Mouse (Mus musculus): ENCODE measurements around the gene Rpusd3. TPM values are rescaled to one million over a fixed set of nuclear protein-coding genes. Genes with fewer than 3 reads are reported as not detected.

The Rpusd3 gene
- total and polyA plus RNA-seq, 2 experiments = 17.2 to 118 TPM

- TF ChIP-seq CTCF (IDR thresholded peaks at IDR 0.05; ENCODE audit: low read depth, low read length) (no peak), POLR2A (IDR thresholded peaks at IDR 0.05; ENCODE audit: extremely low read depth, insufficient read depth, low read length) (no peak)
- peaks cover 9% of the 10 kb centered on the region for H3K4me1 ChIP-seq (ENCODE audit: control insufficient read depth, insufficient read depth, low read length)
- H3K36me3 ChIP-seq (ENCODE audit: control insufficient read depth, insufficient read depth, low read length) = no peaks in the 10 kb centered on the region
- H3K9ac ChIP-seq (ENCODE audit: low read depth, low read length) = no peak overlapping the region
- H3K79me2 ChIP-seq (ENCODE audit: control insufficient read depth, insufficient read depth, low read length) = no peaks in the 10 kb centered on the region
- no peak overlapping the region for H3K4me3 ChIP-seq (ENCODE audit: insufficient read depth, low read depth, low read length)
- H3K27me3 ChIP-seq (ENCODE audit: control insufficient read depth, insufficient read depth, low read length) = no peaks in the 10 kb centered on the region
- no peak for DNase-seq (ENCODE audit: extremely low read depth, low read depth, low spot score)
- H3K27ac ChIP-seq (replicated peaks; ENCODE audit: insufficient read depth, low read depth, low read length) = no peak overlapping the region
- WGBS = 72% methylated on average over 4 of the region's 4 CpGs
Observed at GRCm38 (mm10) chr6:113423000-113423399, 3.9 kb upstream of the Rpusd3 start.

GRCm38 (mm10) chr6:113418441-113419198 lies 520 bp downstream of the Rpusd3 start:
- Histone ChIP-seq H3K4me1 (ENCODE audit: control insufficient read depth, insufficient read depth, low read length) (peaks cover 9% of the 10 kb centered on the region), H3K4me3 (ENCODE audit: insufficient read depth, low read depth, low read length) (peak overlapping the region; percentile 76), H3K27ac (replicated peaks; ENCODE audit: insufficient read depth, low read depth, low read length) (peak overlapping the region; percentile 80), H3K27me3 (ENCODE audit: control insufficient read depth, insufficient read depth, low read length) (no peaks in the 10 kb centered on the region), H3K79me2 (ENCODE audit: control insufficient read depth, insufficient read depth, low read length) (no peaks in the 10 kb centered on the region), H3K36me3 (ENCODE audit: control insufficient read depth, insufficient read depth, low read length) (no peaks in the 10 kb centered on the region), H3K9ac (ENCODE audit: low read depth, low read length) (peak overlapping the region; percentile 82)
- DNase-seq (ENCODE audit: extremely low read depth, low read depth, low spot score) = no peak
- TF ChIP-seq CTCF (IDR thresholded peaks at IDR 0.05; ENCODE audit: low read depth, low read length) (no peak), POLR2A (IDR thresholded peaks at IDR 0.05; ENCODE audit: extremely low read depth, insufficient read depth, low read length) (no peak)
- WGBS = 9% methylated on average over 16 of the region's 16 CpGs

- TF ChIP-seq POLR2A (IDR thresholded peaks at IDR 0.05; ENCODE audit: extremely low read depth, insufficient read depth, low read length) (no peak), CTCF (IDR thresholded peaks at IDR 0.05; ENCODE audit: low read depth, low read length) (no peak)
- no peak overlapping the region for H3K27ac ChIP-seq (replicated peaks; ENCODE audit: insufficient read depth, low read depth, low read length)
- H3K79me2 ChIP-seq (ENCODE audit: control insufficient read depth, insufficient read depth, low read length) = no peaks in the 10 kb centered on the region
- H3K4me3 ChIP-seq (ENCODE audit: insufficient read depth, low read depth, low read length) = no peak overlapping the region
- H3K27me3 ChIP-seq (ENCODE audit: control insufficient read depth, insufficient read depth, low read length) = no peaks in the 10 kb centered on the region
- H3K9ac ChIP-seq (ENCODE audit: low read depth, low read length) = no peak overlapping the region
- peaks cover 9% of the 10 kb centered on the region for H3K4me1 ChIP-seq (ENCODE audit: control insufficient read depth, insufficient read depth, low read length)
- WGBS = 69% methylated on average over 5 of the region's 5 CpGs
- DNase-seq (ENCODE audit: extremely low read depth, low read depth, low spot score) = no peak
- no peaks in the 10 kb centered on the region for H3K36me3 ChIP-seq (ENCODE audit: control insufficient read depth, insufficient read depth, low read length)
Observed at GRCm38 (mm10) chr6:113416416-113416815, 2.7 kb downstream of the Rpusd3 start.

DNA sequence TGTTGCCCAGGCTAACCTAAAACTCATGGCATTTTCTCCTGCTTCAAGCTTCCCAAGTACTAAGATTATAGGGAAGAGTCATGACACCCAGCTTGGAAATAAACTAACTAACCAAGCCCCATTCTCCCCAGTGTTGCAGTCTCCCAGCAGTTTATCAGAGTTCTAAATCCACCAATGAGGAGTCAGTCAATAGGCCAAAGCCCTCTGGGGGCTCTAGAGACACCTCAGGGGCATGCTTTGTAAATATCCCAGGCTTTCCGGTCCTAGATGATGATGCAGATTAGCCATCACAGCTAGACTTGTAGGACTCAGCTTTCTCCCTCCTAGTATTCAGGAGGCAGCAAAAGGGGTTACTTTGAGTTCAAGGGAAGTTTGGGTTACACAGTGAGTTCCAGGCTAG lies 9.1 kb downstream of the Rpusd3 start:
- TF ChIP-seq CTCF (IDR thresholded peaks at IDR 0.05; ENCODE audit: low read depth, low read length) (no peak), POLR2A (IDR thresholded peaks at IDR 0.05; ENCODE audit: extremely low read depth, insufficient read depth, low read length) (no peak)
- no peak overlapping the region for H3K9ac ChIP-seq (ENCODE audit: low read depth, low read length)
- H3K4me3 ChIP-seq (ENCODE audit: insufficient read depth, low read depth, low read length) = no peak overlapping the region
- no peaks in the 10 kb centered on the region for H3K36me3 ChIP-seq (ENCODE audit: control insufficient read depth, insufficient read depth, low read length)
- H3K27ac ChIP-seq (replicated peaks; ENCODE audit: insufficient read depth, low read depth, low read length) = no peak overlapping the region
- H3K79me2 ChIP-seq (ENCODE audit: control insufficient read depth, insufficient read depth, low read length) = no peaks in the 10 kb centered on the region
- 69% methylated on average over 1 of the region's 1 CpGs for WGBS
- no peaks in the 10 kb centered on the region for H3K27me3 ChIP-seq (ENCODE audit: control insufficient read depth, insufficient read depth, low read length)
- DNase-seq (ENCODE audit: extremely low read depth, low read depth, low spot score) = no peak
- no peaks in the 10 kb centered on the region for H3K4me1 ChIP-seq (ENCODE audit: control insufficient read depth, insufficient read depth, low read length)

GRCm38 (mm10) chr6:113406683-113407082 lies 12.5 kb downstream of the Rpusd3 start:
- no peak for DNase-seq (ENCODE audit: extremely low read depth, low read depth, low spot score)
- Histone ChIP-seq H3K4me1 (ENCODE audit: control insufficient read depth, insufficient read depth, low read length) (no peaks in the 10 kb centered on the region), H3K36me3 (ENCODE audit: control insufficient read depth, insufficient read depth, low read length) (no peaks in the 10 kb centered on the region), H3K27me3 (ENCODE audit: control insufficient read depth, insufficient read depth, low read length) (no peaks in the 10 kb centered on the region), H3K27ac (replicated peaks; ENCODE audit: insufficient read depth, low read depth, low read length) (no peak overlapping the region), H3K4me3 (ENCODE audit: insufficient read depth, low read depth, low read length) (no peak overlapping the region), H3K9ac (ENCODE audit: low read depth, low read length) (no peak overlapping the region), H3K79me2 (ENCODE audit: control insufficient read depth, insufficient read depth, low read length) (no peaks in the 10 kb centered on the region)
- 82% methylated on average over 9 of the region's 9 CpGs for WGBS
- TF ChIP-seq POLR2A (IDR thresholded peaks at IDR 0.05; ENCODE audit: extremely low read depth, insufficient read depth, low read length) = no peak
- TF ChIP-seq CTCF (IDR thresholded peaks at IDR 0.05; ENCODE audit: low read depth, low read length) = peak; percentile 45

DNA sequence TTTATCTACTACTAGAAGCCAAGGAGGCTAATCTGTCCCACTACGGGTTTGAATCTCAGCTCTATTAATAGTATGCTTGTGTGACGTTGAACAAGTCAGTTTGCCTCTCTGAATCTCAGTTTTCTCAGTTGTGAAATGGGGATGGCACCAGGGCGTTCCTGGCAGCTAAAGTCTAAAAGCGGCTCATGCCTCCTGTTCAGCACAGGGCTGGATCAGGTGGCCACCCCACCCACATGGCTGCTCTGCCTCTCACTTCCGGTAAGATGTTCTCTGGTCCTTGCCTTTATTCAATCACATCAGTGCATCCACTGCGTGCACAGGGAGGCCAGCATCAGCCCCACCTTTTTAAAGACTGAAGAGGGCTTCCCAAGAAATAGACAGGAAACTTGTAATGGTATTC lies 13.7 kb downstream of the Rpusd3 start:
- H3K9ac ChIP-seq (ENCODE audit: low read depth, low read length) = no peak overlapping the region
- no peaks in the 10 kb centered on the region for H3K4me1 ChIP-seq (ENCODE audit: control insufficient read depth, insufficient read depth, low read length)
- no peak for DNase-seq (ENCODE audit: extremely low read depth, low read depth, low spot score)
- no peaks in the 10 kb centered on the region for H3K27me3 ChIP-seq (ENCODE audit: control insufficient read depth, insufficient read depth, low read length)
- TF ChIP-seq CTCF (IDR thresholded peaks at IDR 0.05; ENCODE audit: low read depth, low read length) (no peak), POLR2A (IDR thresholded peaks at IDR 0.05; ENCODE audit: extremely low read depth, insufficient read depth, low read length) (no peak)
- 92% methylated on average over 6 of the region's 6 CpGs for WGBS
- no peak overlapping the region for H3K4me3 ChIP-seq (ENCODE audit: insufficient read depth, low read depth, low read length)
- H3K27ac ChIP-seq (replicated peaks; ENCODE audit: insufficient read depth, low read depth, low read length) = no peak overlapping the region
- H3K79me2 ChIP-seq (ENCODE audit: control insufficient read depth, insufficient read depth, low read length) = no peaks in the 10 kb centered on the region
- H3K36me3 ChIP-seq (ENCODE audit: control insufficient read depth, insufficient read depth, low read length) = no peaks in the 10 kb centered on the region

Data from liver, adult 2 months (tissue).